Mouse (Mus musculus) cerebellum, adult 18-20 months (tissue): Measurements from ENCODE around the gene Nsun2.

ENCODE experiments used
- DNase-seq, 2 experiments: peaks; one replicate each; pipeline ENCODE4 v3.0.0; 2021

Nsun2 gene

DNA sequence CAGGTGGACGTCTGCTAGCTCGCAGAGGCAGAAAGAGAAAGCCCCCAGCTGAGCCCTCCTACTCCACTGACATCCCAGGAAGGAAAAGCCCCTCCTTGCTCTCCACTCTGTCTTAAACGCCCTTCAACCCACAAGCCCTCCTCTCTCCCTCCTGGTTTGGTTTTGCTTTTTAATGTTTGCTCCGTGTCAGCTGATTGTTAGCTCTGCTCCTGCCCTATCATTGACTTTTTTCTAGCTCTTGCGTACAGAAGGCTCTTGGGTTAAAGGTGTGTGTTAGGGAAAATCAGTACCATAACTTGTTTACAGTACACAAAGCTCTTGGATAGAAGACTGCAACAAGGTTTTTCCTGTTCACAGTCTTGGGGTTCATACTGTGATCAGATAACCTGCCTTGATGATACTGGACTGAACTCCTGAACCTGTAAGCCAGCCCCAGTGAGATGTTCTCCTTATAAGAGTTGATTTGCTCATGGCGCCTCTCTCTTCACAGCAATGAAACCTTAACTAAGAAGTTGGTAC lies 104.6 kb downstream of the Nsun2 start:
- DNase-seq, result no peak

GRCm38 (mm10) chr13:69639251-69639650 lies 105.7 kb downstream of the Nsun2 start:
- no peak for DNase-seq

DNA sequence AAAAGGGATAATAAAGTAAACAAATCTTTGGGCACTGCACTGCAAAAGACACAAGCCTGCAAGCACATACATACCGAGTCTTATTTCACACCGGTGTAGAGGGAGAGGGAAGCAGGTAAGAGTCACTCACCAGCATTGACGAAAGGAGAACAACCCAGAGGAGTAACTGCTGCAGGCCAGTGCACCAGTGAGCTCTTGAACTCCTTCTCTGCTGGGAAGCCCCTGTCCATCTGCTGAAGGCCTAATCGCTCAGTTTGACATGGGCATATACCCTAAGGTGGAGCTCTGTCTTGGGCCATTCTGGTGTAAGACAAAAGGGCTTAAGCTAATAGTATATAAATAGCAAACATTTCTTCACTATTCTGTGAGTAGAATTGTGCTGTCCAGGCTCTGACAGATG lies 106.6 kb downstream of the Nsun2 start:
- no peak for DNase-seq

- DNase-seq, result no peak
Observed at GRCm38 (mm10) chr13:69640541-69640940, 107.0 kb downstream of the Nsun2 start.

- DNase-seq, result no peak
Observed at GRCm38 (mm10) chr13:69641017-69641416, 107.5 kb downstream of the Nsun2 start.

GRCm38 (mm10) chr13:69642656-69643216 lies 109.2 kb downstream of the Nsun2 start:
- no peak for DNase-seq

GRCm38 (mm10) chr13:69643937-69644336 lies 110.4 kb downstream of the Nsun2 start:
- DNase-seq, result no peak

- no peak for DNase-seq
Observed at GRCm38 (mm10) chr13:69644427-69645166, 111.1 kb downstream of the Nsun2 start.

GRCm38 (mm10) chr13:69645694-69646423 lies 112.3 kb downstream of the Nsun2 start:
- no peak for DNase-seq

DNA sequence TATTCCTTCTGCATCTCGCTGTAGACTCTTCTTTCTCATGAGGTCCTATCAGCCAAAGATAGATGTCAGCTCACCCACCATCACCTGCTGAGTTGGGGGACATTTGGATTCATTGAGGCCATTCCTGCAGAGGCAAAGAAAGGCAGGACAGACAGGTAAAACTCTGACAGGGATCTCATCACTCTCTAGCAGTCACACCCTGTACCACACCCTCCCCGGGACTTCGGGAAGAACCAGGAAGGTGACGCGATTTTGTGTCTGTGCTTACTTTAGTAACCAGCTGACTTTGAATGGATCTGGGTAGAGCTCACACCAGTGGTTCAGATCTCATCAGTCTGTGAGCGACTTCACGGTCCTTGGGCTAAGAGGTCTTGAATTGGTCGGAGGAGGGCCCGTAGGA lies 112.9 kb downstream of the Nsun2 start:
- DNase-seq, result no peak

DNA sequence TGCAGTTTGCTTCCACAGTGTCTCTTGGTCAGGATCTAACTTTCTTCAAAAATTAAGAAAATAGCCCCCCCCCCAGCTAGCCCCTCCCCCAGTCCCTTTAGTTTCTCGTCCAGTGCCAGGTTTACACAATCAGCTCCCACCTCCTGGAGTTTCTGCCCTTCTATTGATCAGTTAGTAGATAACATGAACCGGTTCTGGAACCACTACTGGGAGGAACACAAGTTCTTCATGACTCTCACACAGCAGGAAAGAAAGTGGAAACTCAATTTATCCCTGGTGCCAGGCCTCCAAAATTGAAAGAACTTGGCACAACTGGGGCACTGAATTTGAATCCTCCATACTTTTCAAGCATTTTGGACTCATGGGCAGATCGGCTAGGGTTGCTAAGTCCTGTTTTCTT lies 121.0 kb downstream of the Nsun2 start:
- no peak for DNase-seq

GRCm38 (mm10) chr13:69672121-69672520 lies 138.6 kb downstream of the Nsun2 start:
- no peak for DNase-seq

DNA sequence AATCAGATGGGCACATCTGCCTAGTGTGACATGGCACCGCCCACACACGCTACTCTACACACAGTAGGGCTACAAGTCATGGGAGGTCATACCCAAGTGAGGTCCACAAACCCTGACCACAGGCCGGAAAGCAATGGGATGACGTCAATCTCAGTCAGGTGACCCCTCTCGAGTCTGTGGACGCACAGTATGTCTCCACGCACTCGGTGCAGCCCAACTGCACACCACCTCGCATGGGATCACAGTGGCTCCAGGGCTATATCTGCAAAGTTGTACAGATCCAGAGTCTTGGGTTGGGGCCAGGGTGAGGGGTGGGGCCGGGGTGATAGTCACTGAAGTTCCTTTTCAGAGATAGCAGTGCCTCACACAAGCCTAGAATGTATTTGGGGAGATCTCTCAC lies 139.0 kb downstream of the Nsun2 start:
- no peak for DNase-seq

DNA sequence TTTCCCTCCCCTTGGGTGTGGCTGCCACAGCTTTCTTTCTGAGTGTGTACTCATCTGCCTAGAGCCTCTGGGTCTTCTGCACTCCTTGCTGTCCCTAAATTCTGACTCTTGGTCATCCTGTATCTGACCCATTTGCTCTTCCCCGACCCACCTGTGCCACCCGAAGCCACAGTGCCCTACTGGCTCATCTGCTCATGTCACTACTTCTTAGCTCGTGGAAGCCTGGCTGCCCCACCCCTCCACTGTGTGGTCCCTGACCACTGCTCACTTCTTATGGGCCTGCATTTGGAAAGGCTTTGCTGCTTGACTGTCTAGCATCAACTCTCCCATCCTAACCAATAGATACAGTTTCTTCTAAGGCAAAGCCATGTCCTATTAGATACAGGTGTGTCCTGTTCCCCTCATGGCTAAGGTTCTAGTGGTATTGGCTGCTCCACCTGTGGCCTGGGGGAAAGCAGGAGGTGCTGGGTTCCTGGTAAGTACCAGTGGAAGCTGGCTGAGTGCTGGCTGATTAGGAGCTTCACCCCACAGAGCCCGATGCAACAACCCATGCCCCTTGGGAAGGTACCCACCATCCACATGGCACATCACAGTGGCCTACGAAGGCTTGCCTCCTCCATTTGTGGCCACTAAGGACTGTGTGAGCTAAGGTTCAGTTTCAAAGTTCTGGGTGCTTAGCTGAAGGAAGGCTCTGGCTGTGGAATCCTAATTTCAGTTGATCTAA lies 139.8 kb downstream of the Nsun2 start:
- no peak for DNase-seq

DNA sequence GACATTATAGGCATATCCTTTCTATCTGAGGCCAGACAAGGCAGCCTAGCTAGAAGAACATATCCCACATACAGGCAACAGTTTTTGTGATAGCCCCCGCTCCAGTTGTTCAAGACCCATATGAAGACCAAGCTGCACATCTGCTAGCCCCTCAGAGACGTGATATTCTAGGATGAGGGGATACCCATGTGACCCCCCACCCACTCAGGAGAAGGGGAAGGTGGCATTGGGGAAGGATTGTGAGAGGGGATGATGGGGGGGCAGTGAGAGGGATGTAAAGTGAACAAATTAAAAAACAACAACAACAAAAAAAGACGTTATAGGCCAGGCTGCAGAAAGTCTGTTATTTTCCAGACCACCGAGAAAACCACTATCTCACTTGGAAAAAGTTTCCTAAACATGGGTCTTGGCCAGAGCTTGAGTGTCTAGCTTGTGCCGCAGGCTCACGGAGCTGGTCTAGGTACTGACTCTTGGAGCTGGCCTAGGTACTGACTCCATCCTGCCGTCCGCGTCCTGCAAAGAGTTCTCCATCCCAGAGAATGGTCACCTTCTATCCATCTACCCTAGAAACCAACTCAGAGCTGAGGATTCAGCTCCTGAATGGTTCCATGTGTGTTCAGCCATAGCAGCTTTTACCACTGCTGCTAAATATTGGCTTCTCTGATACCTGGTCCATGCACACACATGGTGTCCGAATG lies 140.5 kb downstream of the Nsun2 start:
- no peak for DNase-seq
